Mouse (Mus musculus): Measurements from ENCODE around the gene Cd6.

DNA sequence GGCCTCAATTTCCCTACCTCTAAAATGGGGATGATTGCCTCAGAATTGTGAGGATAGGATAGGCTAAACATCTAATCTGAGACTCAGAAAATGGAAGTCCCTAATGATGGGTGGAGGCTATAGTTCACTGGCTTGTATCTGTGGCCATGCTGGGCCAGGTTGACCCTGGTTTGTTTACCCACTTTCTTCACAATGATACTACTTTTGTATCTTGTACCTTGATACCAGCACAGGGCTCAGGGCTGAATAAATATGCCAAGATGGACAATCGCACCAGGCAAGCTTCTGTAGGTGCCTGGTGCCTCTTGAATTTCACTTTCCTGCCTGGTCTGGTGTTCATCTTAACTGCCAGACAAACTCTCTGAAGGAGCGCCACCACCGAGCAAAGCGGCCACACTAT is 7.3 kb downstream of the Cd6 start:
- no peak for TF ChIP-seq POLR2AphosphoS2 (IDR thresholded peaks at IDR 0.05; ENCODE audit: low read depth, low read length)
- TF ChIP-seq POLR2A (IDR thresholded peaks at IDR 0.05; ENCODE audit: low read depth, low read length), result no peak
- TF ChIP-seq USF1 (IDR thresholded peaks at IDR 0.05; ENCODE audit: low read depth, low read length), result no peak
- TF ChIP-seq SMC3 (IDR thresholded peaks at IDR 0.05; ENCODE audit: low read depth, low read length), result no peak
- TF ChIP-seq MYC (IDR thresholded peaks at IDR 0.05; ENCODE audit: low read depth, low read length), result no peak
- TF ChIP-seq MAFK (IDR thresholded peaks at IDR 0.05; ENCODE audit: insufficient replicate concordance, low read length), result no peak
- no peak for TF ChIP-seq TCF12 (IDR thresholded peaks at IDR 0.05; ENCODE audit: low read depth, low read length)
- TF ChIP-seq CHD2 (IDR thresholded peaks at IDR 0.05; ENCODE audit: low read length), result no peak
- TF ChIP-seq MXI1 (IDR thresholded peaks at IDR 0.05; ENCODE audit: low read depth, low read length), result no peak
- TF ChIP-seq E2F4 (IDR thresholded peaks at IDR 0.05; ENCODE audit: insufficient replicate concordance, low read depth, low read length), result no peak
- no peak for TF ChIP-seq NRF1 (IDR thresholded peaks at IDR 0.05; ENCODE audit: low read depth, low read length)
- no peak for TF ChIP-seq EP300 (IDR thresholded peaks at IDR 0.05; ENCODE audit: low read length)
- no peak for TF ChIP-seq CTCF (conservative IDR thresholded peaks at IDR 0.05 in 1 of 2, IDR thresholded peaks at IDR 0.05 in 1 of 2; ENCODE audit: low read depth in 2 of 2, low read length in 2 of 2)

Data from CH12.LX (cell line).